Mouse (Mus musculus): Measurements from ENCODE around the gene Actr3b. TPM values are rescaled to one million over a fixed set of nuclear protein-coding genes. Genes with fewer than 3 reads are reported as not detected.
"Not testable (repeated sequence)": the region's sequence is repeated elsewhere in the genome, so short reads cannot be mapped to it uniquely, and the experiment has no call there.

Actr3b gene
- polyA plus RNA-seq, 1 experiment from 2014 or later = 4.8 TPM

- H3K4me3 ChIP-seq (ENCODE audit: low read depth, low read length) = no peak overlapping the region
- no peak for ATAC-seq (ENCODE audit: low FRiP score, low TSS enrichment)
- no peak for TF ChIP-seq EP300 (optimal IDR thresholded peaks at IDR 0.05)
- TF ChIP-seq CTCF (IDR thresholded peaks at IDR 0.05; ENCODE audit: low read depth) = no peak
- H3K9me3 ChIP-seq (ENCODE audit: control insufficient read depth, low read length) = no peaks in the 10 kb centered on the region
- H3K4me1 ChIP-seq (replicated peaks; ENCODE audit: control insufficient read depth, insufficient read depth) = no peaks in the 10 kb centered on the region
- WGBS = 74% methylated on average over 3 of the region's 3 CpGs
- no peak overlapping the region for H3K9ac ChIP-seq (ENCODE audit: low read length)
- H3K27me3 ChIP-seq (ENCODE audit: control insufficient read depth, insufficient read depth, low read length) = no peaks in the 10 kb centered on the region
- H3K27ac ChIP-seq (replicated peaks) = no peak overlapping the region
- no peak overlapping the region for H3K4me2 ChIP-seq (replicated peaks; ENCODE audit: low read depth)
- no peaks in the 10 kb centered on the region for H3K36me3 ChIP-seq (ENCODE audit: control insufficient read depth, insufficient read depth, low read length)
- DNase-seq (ENCODE audit: low spot score) = no peak
Measured at GRCm38 (mm10) chr5:25866201-25866600, 106.4 kb downstream of the Actr3b start.

GRCm38 (mm10) chr5:25869880-25870279 is 110.1 kb downstream of the Actr3b start:
- no peaks in the 10 kb centered on the region for H3K27me3 ChIP-seq (ENCODE audit: control insufficient read depth, insufficient read depth, low read length)
- no peak for ATAC-seq (ENCODE audit: low FRiP score, low TSS enrichment)
- no peak overlapping the region for H3K27ac ChIP-seq (replicated peaks)
- H3K9ac ChIP-seq (ENCODE audit: low read length) = no peak overlapping the region
- 78% methylated on average over 8 of the region's 8 CpGs for WGBS
- no peak overlapping the region for H3K4me2 ChIP-seq (replicated peaks; ENCODE audit: low read depth)
- no peaks in the 10 kb centered on the region for H3K4me1 ChIP-seq (replicated peaks; ENCODE audit: control insufficient read depth, insufficient read depth)
- no peaks in the 10 kb centered on the region for H3K9me3 ChIP-seq (ENCODE audit: control insufficient read depth, low read length)
- DNase-seq (ENCODE audit: low spot score) = no peak
- no peaks in the 10 kb centered on the region for H3K36me3 ChIP-seq (ENCODE audit: control insufficient read depth, insufficient read depth, low read length)
- no peak overlapping the region for H3K4me3 ChIP-seq (ENCODE audit: low read depth, low read length)
- TF ChIP-seq CTCF (IDR thresholded peaks at IDR 0.05; ENCODE audit: low read depth) (no peak), EP300 (optimal IDR thresholded peaks at IDR 0.05) (no peak)

GRCm38 (mm10) chr5:25870632-25871031 is 110.8 kb downstream of the Actr3b start:
- no peaks in the 10 kb centered on the region for H3K27me3 ChIP-seq (ENCODE audit: control insufficient read depth, insufficient read depth, low read length)
- 43% methylated on average over 3 of the region's 3 CpGs for WGBS
- no peaks in the 10 kb centered on the region for H3K36me3 ChIP-seq (ENCODE audit: control insufficient read depth, insufficient read depth, low read length)
- H3K9ac ChIP-seq (ENCODE audit: low read length) = no peak overlapping the region
- no peak overlapping the region for H3K27ac ChIP-seq (replicated peaks)
- no peaks in the 10 kb centered on the region for H3K4me1 ChIP-seq (replicated peaks; ENCODE audit: control insufficient read depth, insufficient read depth)
- TF ChIP-seq CTCF (IDR thresholded peaks at IDR 0.05; ENCODE audit: low read depth) = no peak
- no peak for TF ChIP-seq EP300 (optimal IDR thresholded peaks at IDR 0.05)
- H3K4me2 ChIP-seq (replicated peaks; ENCODE audit: low read depth) = no peak overlapping the region
- H3K9me3 ChIP-seq (ENCODE audit: control insufficient read depth, low read length) = no peaks in the 10 kb centered on the region
- H3K4me3 ChIP-seq (ENCODE audit: low read depth, low read length) = no peak overlapping the region
- DNase-seq (ENCODE audit: low spot score) = no peak
- no peak for ATAC-seq (ENCODE audit: low FRiP score, low TSS enrichment)

- TF ChIP-seq EP300 (optimal IDR thresholded peaks at IDR 0.05) (no peak), CTCF (IDR thresholded peaks at IDR 0.05; ENCODE audit: low read depth) (no peak)
- ATAC-seq (ENCODE audit: low FRiP score, low TSS enrichment) (no peak), DNase-seq (ENCODE audit: low spot score) (no peak)
- no peaks in the 10 kb centered on the region for H3K36me3 ChIP-seq (ENCODE audit: control insufficient read depth, insufficient read depth, low read length)
- no peak overlapping the region for H3K4me3 ChIP-seq (ENCODE audit: low read depth, low read length)
- no peak overlapping the region for H3K9ac ChIP-seq (ENCODE audit: low read length)
- WGBS = 80% methylated on average over 12 of the region's 12 CpGs
- H3K4me1 ChIP-seq (replicated peaks; ENCODE audit: control insufficient read depth, insufficient read depth) = no peaks in the 10 kb centered on the region
- H3K27ac ChIP-seq (replicated peaks) = no peak overlapping the region
- H3K4me2 ChIP-seq (replicated peaks; ENCODE audit: low read depth) = no peak overlapping the region
- H3K27me3 ChIP-seq (ENCODE audit: control insufficient read depth, insufficient read depth, low read length) = no peaks in the 10 kb centered on the region
- no peaks in the 10 kb centered on the region for H3K9me3 ChIP-seq (ENCODE audit: control insufficient read depth, low read length)
Measured at GRCm38 (mm10) chr5:25871342-25872023, 111.7 kb downstream of the Actr3b start.

GRCm38 (mm10) chr5:25873046-25873445 is 113.2 kb downstream of the Actr3b start:
- H3K4me2 ChIP-seq (replicated peaks; ENCODE audit: low read depth) = no peak overlapping the region
- H3K36me3 ChIP-seq (ENCODE audit: control insufficient read depth, insufficient read depth, low read length) = no peaks in the 10 kb centered on the region
- no peaks in the 10 kb centered on the region for H3K4me1 ChIP-seq (replicated peaks; ENCODE audit: control insufficient read depth, insufficient read depth)
- H3K9me3 ChIP-seq (ENCODE audit: control insufficient read depth, low read length) = no peaks in the 10 kb centered on the region
- ATAC-seq (ENCODE audit: low FRiP score, low TSS enrichment) (no peak), DNase-seq (ENCODE audit: low spot score) (peak; percentile 29)
- H3K4me3 ChIP-seq (ENCODE audit: low read depth, low read length) = no peak overlapping the region
- no peak overlapping the region for H3K9ac ChIP-seq (ENCODE audit: low read length)
- H3K27ac ChIP-seq (replicated peaks) = no peak overlapping the region
- TF ChIP-seq CTCF (IDR thresholded peaks at IDR 0.05; ENCODE audit: low read depth) (peak; percentile 61), EP300 (optimal IDR thresholded peaks at IDR 0.05) (no peak)
- no peaks in the 10 kb centered on the region for H3K27me3 ChIP-seq (ENCODE audit: control insufficient read depth, insufficient read depth, low read length)
- WGBS = 59% methylated on average over 2 of the region's 2 CpGs

GRCm38 (mm10) chr5:25875927-25876326 is 116.1 kb downstream of the Actr3b start:
- H3K4me1 ChIP-seq (replicated peaks; ENCODE audit: control insufficient read depth, insufficient read depth); H3K9me3 ChIP-seq (ENCODE audit: control insufficient read depth, low read length); H3K27ac ChIP-seq (replicated peaks); H3K9ac ChIP-seq (ENCODE audit: low read length); ATAC-seq (ENCODE audit: low FRiP score, low TSS enrichment); DNase-seq (ENCODE audit: low spot score); H3K4me3 ChIP-seq (ENCODE audit: low read depth, low read length); H3K4me2 ChIP-seq (replicated peaks; ENCODE audit: low read depth); H3K36me3 ChIP-seq (ENCODE audit: control insufficient read depth, insufficient read depth, low read length); H3K27me3 ChIP-seq (ENCODE audit: control insufficient read depth, insufficient read depth, low read length): not testable (repeated sequence)
